Mouse (Mus musculus) midbrain, embryonic 14.5 days (tissue): ENCODE results near the gene Trpc4. TPM values are rescaled to one million over a fixed set of nuclear protein-coding genes. Genes with fewer than 3 reads are reported as not detected.

Source experiments
- ATAC-seq: fragments of 200-750 bp; cut with Nextera tagmentation; 2 replicates; pipeline ENCODE4 v1.8.0; 2017; ENCODE audit warnings: moderate number of reproducible peaks, moderate library complexity; ENCODE audit not compliant: low FRiP score, low TSS enrichment
- DNase-seq: peaks from one replicate; pipeline ENCODE4 v3.0.0-alpha.2; 2015
- H3K27ac ChIP-seq: fragments of 300-500 bp; sonication (generic); replicated peaks from 2 replicates; pipeline ENCODE4 v1.5.1; 2014; ENCODE audit warnings: mild to moderate bottlenecking, low read depth, low read length, moderate library complexity
- H3K27me3 ChIP-seq: fragments of 300-500 bp; sonication (generic); 2 replicates; pipeline ENCODE4 v1.6.1; 2014; ENCODE audit warnings: low read length, control low read depth, mixed read lengths; ENCODE audit not compliant: control insufficient read depth, insufficient read depth
- H3K36me3 ChIP-seq: fragments of 300-500 bp; sonication (generic); 2 replicates; pipeline ENCODE4 v1.6.1; 2014; ENCODE audit warnings: low read length, control low read depth; ENCODE audit not compliant: control insufficient read depth, insufficient read depth
- H3K4me1 ChIP-seq: fragments of 300-500 bp; sonication (generic); 2 replicates; pipeline ENCODE4 v1.6.1; 2014; ENCODE audit warnings: mild to moderate bottlenecking, antibody characterized with exemption, low read length, control low read depth; ENCODE audit not compliant: control insufficient read depth, insufficient read depth
- H3K4me2 ChIP-seq: fragments of 300-500 bp; sonication (generic); 2 replicates; pipeline ENCODE4 v1.6.1; 2014; ENCODE audit warnings: mild to moderate bottlenecking, low read length, moderate library complexity
- H3K4me3 ChIP-seq: fragments of 300-500 bp; sonication (generic); replicated peaks from 2 replicates; pipeline ENCODE4 v1.5.1; 2014; ENCODE audit warnings: low read depth, low read length
- H3K9ac ChIP-seq: fragments of 300-500 bp; sonication (generic); replicated peaks from 2 replicates; pipeline ENCODE4 v1.6.1; 2014; ENCODE audit warnings: mild to moderate bottlenecking, low read length, moderate library complexity
- H3K9me3 ChIP-seq: fragments of 300-500 bp; sonication (generic); 2 replicates; pipeline ENCODE4 v1.6.1; 2016; ENCODE audit warnings: low read length, control low read depth, mixed read lengths; ENCODE audit not compliant: control insufficient read depth
- WGBS: fragments of 180-500 bp; shearing (Covaris S2); extraction: QIAGEN DNeasy Blood & Tissue Kit; methylation state at CpG from one replicate; pipeline ENCODE4 v1.1.7; 2014; 5-methylcytosine and 5-hydroxymethylcytosine counted together
- polyA plus RNA-seq: library from polyadenylated mRNA; unstranded; fragments of >200 nt; fragmentation: Nextera tagmentation; extraction: Ambion mirVana; gene quantifications from 2 replicates; pipeline ENCODE4 v1.2.1, GENCODE M21; 2014

The Trpc4 gene
- 7.3 and 8.3 TPM in 2 replicates for polyA plus RNA-seq

DNA sequence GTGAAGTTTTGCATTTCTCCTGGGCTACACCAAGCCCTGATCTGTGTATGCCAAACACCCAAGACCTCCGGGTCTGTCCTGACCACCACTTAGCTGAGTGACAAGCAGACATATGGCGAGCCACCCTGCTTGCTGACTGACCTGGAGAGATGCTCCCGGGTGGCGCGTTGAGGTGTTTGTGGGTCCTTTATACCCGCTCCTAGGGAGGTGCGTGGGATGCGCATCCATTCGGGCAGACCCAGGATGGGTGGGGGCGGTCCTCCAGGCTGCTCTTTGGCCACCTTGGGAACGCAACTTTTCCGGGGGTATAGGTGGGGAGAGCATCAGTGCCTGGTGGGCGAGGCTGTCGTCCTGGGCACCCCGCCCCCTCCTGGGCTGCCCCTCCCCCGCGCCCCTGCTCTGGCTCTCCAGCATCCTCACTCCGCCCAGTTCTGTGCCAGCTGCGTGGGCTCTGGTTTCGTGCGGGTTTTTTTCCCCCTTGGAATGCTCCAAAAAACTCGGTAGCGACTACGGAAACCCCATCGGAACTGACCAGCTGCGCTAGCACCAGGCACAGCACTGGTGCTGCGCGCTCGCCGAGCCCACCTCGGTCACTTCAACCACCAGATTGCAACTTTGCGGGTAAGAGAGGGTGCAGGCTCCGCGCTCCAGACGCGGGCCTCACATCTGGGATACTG is at the start of gene Trpc4:
Gene Trpc4, plus strand, starts transcription at position 397 of the 677 bp plus-strand sequence.
- H3K27me3 ChIP-seq, result peaks cover 10% of the 10 kb centered on the region; the same call in 1 of the 2 replicates
- peak within 1 kb of the TSS; percentile 57 for H3K9ac ChIP-seq
- no peak for DNase-seq
- H3K4me3 ChIP-seq, result peak within 1 kb of the TSS; percentile 55
- peak; percentile 76 for ATAC-seq
- WGBS, result under 1% methylated on average over 36 of the region's 36 CpGs
- H3K36me3 ChIP-seq, result no peaks in the 10 kb centered on the region
- no peaks in the 10 kb centered on the region for H3K9me3 ChIP-seq
- H3K4me1 ChIP-seq, result peaks cover 3% of the 10 kb centered on the region; the same call in 1 of the 2 replicates
- H3K27ac ChIP-seq, result peak within 1 kb of the TSS; percentile 37
- peak within 1 kb of the TSS; percentile 99 for H3K4me2 ChIP-seq

DNA sequence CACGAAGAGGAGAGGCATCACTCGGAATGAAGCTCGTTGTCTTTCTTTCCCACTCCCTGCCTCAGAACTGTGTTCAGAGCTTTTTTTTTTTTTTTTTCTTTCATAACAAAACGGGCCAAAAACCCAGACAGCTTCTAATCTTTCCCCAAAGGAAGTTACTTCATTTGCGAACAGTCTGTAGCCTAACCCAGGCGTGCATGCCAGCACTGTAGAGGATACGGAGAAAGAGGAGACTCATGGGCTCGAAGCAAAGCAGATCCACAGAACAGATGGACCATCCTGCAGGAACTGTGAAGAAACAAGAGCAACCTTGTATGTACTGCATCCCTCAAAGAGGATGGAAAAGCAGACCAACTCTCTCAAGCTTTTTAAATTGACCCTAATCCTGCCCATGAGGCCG is 44.3 kb upstream of the Trpc4 start:
- Histone ChIP-seq H3K9me3 (no peaks in the 10 kb centered on the region), H3K27ac (no peak overlapping the region), H3K4me2 (no peak overlapping the region), H3K27me3 (no peaks in the 10 kb centered on the region), H3K4me1 (no peaks in the 10 kb centered on the region), H3K9ac (no peak overlapping the region), H3K4me3 (no peak overlapping the region), H3K36me3 (no peaks in the 10 kb centered on the region)
- ATAC-seq, result no peak
- no peak for DNase-seq
- 88% methylated on average over 9 of the region's 9 CpGs for WGBS

DNA sequence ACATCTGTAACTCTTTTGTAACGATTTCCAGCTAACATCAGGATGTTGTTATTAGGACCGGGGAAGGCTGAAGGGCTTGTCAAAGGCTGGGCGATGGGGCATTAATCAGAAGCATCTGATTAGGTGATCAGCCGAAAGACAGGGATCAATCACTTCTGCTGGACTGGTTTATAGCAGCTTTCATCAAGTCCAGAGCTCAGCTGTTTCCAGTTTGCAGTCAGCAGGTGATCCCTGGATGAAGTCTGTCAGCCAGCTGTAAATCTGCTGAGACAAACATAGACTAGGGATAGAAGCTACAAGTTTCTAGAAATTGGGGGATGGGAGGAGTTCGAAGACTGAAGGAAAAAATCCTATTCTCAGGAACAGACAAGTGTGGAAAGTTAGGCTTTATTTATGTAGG is 20.5 kb upstream of the Trpc4 start:
- H3K27ac ChIP-seq, result no peak overlapping the region
- no peak overlapping the region for H3K9ac ChIP-seq
- H3K27me3 ChIP-seq, result no peaks in the 10 kb centered on the region
- no peaks in the 10 kb centered on the region for H3K36me3 ChIP-seq
- H3K9me3 ChIP-seq, result no peaks in the 10 kb centered on the region
- no peak overlapping the region for H3K4me3 ChIP-seq
- DNase-seq (no peak), ATAC-seq (no peak)
- no peak overlapping the region for H3K4me2 ChIP-seq
- 86% methylated on average over 5 of the region's 5 CpGs for WGBS
- no peaks in the 10 kb centered on the region for H3K4me1 ChIP-seq

DNA sequence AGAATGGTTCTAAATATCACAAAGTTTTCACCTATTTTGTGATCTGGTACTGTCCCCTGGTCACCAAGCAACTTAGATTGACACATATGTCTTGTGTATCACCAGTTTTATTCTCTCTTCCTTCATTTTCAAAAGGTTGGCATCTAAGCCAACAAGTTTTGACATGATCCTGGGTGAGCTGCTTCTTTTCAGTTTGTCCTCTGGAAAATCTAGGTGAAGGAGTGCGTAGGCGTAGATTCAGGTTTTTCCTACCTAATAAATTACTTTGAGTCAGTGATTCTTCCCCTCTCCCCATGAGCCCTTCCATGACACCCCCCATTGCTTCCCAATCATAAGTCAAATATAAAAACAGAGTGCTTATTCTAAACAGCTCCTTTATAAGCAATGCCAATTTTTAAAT is 14.5 kb upstream of the Trpc4 start:
- no peak overlapping the region for H3K4me3 ChIP-seq
- no peaks in the 10 kb centered on the region for H3K36me3 ChIP-seq
- H3K4me2 ChIP-seq, result no peak overlapping the region
- 91% methylated on average over 2 of the region's 2 CpGs for WGBS
- no peak overlapping the region for H3K9ac ChIP-seq
- no peak overlapping the region for H3K27ac ChIP-seq
- no peak for ATAC-seq
- no peak for DNase-seq
- no peaks in the 10 kb centered on the region for H3K9me3 ChIP-seq
- H3K4me1 ChIP-seq, result no peaks in the 10 kb centered on the region
- H3K27me3 ChIP-seq, result no peaks in the 10 kb centered on the region

DNA sequence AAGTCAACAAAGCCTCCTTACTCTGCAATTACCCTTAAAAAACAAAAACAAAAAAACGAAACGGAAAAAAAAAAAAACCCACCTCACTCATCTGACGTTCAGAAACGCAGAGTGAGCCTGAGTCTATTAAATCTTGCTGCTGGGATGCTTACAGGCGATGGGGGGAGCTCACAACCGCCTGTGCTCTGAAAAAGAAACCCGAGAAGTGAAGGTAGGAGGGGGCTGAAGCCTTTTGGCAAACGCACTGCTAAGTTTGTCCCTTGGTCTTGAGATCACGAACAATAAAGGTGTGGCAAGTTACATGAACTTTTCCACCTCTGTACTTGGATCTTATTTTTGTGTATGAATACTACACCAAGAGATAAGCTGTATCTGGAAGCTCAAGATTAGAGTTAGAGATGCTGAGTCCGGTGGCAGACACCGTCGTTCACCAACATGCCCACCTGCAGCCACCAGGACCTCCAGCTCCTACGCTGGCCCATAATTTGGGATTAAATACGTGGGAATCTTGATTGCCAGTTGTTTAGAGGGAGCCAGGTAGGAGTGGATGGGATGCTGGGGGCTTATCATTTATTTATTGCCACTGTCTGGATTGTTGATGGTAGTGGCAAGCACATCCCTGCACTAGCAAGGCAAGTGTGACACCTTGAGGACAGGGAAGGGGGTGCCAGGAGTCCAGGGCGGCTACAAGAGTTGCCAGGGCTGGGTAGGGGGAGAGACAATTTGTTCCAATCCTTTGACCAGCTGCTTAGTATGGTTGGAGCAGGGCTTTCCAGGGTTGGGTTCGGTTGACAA is 794 bp upstream of the Trpc4 start:
- Histone ChIP-seq H3K27ac (no peak overlapping the region), H3K4me1 (peaks cover 3% of the 10 kb centered on the region; the same call in 1 of the 2 replicates), H3K36me3 (no peaks in the 10 kb centered on the region), H3K9ac (peak overlapping the region; percentile 57; the same call in 1 of the 2 replicates), H3K27me3 (peaks cover 10% of the 10 kb centered on the region; the same call in 1 of the 2 replicates), H3K9me3 (no peaks in the 10 kb centered on the region), H3K4me3 (peak overlapping the region; percentile 55), H3K4me2 (peak overlapping the region; percentile 99)
- DNase-seq (peak; percentile 86), ATAC-seq (peak; percentile 90)
- 3% methylated on average over 16 of the region's 16 CpGs for WGBS

DNA sequence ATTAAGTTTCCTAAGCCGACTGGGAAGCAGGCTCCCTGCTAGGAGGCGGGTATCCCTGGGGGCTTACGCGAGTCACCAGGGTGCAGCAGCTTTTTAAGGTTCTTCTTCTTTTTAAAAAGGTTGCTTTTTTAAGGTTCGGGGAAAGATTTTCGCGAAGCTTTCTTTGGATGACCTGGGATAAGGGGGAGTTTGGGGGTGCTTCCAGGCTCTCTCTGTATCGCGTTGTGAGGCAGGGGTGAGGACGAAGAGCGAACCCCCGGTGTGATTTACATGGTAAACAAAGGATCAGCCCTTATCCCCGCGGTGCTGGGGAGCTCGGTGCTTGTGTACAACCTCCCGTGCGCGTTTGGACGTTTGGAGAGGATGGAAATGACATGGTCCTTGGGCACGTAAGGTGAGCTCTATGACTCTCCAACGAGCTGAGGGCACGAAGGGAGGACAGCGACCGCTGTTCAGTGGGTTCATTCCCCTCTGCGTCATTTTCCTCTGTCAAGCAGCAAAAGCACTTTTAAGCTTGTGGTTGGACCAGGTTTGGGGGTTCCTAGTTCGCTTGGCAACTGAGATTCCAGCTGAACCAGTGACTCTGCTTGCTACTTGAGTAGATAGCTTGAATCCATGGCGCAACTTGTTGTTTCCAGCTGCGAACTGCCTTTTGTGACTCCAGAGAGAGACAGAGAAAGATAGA is 623 bp downstream of the Trpc4 start:
- H3K4me3 ChIP-seq, result peak overlapping the region; percentile 55
- peaks cover 3% of the 10 kb centered on the region; the same call in 1 of the 2 replicates for H3K4me1 ChIP-seq
- no peaks in the 10 kb centered on the region for H3K36me3 ChIP-seq
- ATAC-seq, result no peak
- peak overlapping the region; percentile 37; the same call in 1 of the 2 replicates for H3K27ac ChIP-seq
- peaks cover 10% of the 10 kb centered on the region; the same call in 1 of the 2 replicates for H3K27me3 ChIP-seq
- peak overlapping the region; percentile 57 for H3K9ac ChIP-seq
- no peaks in the 10 kb centered on the region for H3K9me3 ChIP-seq
- peak; percentile 60 for DNase-seq
- WGBS, result under 1% methylated on average over 28 of the region's 28 CpGs
- peak overlapping the region; percentile 99 for H3K4me2 ChIP-seq

DNA sequence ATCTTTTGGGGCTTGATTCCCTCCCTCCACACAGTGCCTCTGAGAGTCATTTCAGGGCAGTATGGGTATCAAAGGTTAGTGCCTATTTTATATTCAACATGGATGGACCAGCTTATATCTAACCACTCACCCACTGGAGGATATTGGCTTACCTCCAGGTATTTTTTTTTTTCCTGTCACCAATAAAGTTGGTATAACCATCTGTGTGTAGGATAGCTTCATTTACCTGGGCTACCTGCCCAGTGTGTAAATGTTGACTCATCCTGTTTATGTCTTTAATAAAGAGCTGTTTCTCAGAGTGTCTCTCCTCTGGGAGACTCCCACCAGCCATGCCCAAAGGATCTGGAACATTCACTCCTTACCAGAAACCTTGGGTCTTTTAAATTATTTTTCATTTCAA is 14.9 kb downstream of the Trpc4 start:
- H3K4me1 ChIP-seq, result no peaks in the 10 kb centered on the region
- no peak overlapping the region for H3K9ac ChIP-seq
- H3K27ac ChIP-seq, result no peak overlapping the region
- no peaks in the 10 kb centered on the region for H3K36me3 ChIP-seq
- ATAC-seq (no peak), DNase-seq (no peak)
- H3K4me2 ChIP-seq, result no peak overlapping the region
- H3K27me3 ChIP-seq, result no peaks in the 10 kb centered on the region
- H3K4me3 ChIP-seq, result no peak overlapping the region
- no peaks in the 10 kb centered on the region for H3K9me3 ChIP-seq

DNA sequence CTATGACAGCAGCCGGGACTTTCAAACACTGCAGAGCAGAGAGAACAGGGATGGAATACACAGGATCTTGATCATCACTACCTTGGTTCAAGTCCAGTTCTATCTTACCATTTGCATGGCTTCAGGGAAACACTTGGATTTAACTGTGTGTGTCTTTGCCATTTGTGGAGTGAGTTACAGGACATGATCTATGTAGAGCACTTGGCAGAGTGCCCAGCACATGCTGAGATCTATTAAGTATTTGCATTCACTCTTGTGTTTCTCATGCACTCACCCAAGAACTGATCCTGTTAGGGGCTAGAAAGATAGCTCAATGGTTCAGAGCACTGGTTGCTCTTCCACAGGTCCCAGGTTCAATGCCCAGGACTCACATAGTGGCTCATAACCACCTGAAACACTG is 21.5 kb downstream of the Trpc4 start:
- no peak overlapping the region for H3K9ac ChIP-seq
- H3K36me3 ChIP-seq, result no peaks in the 10 kb centered on the region
- 93% methylated on average over 1 of the region's 1 CpGs for WGBS
- H3K9me3 ChIP-seq, result peaks cover 3% of the 10 kb centered on the region; the same call in 1 of the 2 replicates
- DNase-seq (peak; percentile 47), ATAC-seq (no peak)
- no peak overlapping the region for H3K4me3 ChIP-seq
- no peak overlapping the region for H3K4me2 ChIP-seq
- no peak overlapping the region for H3K27ac ChIP-seq
- no peaks in the 10 kb centered on the region for H3K27me3 ChIP-seq
- H3K4me1 ChIP-seq, result no peaks in the 10 kb centered on the region
